Mouse (Mus musculus) erythroblast, adult 5-6 weeks (primary cell): ENCODE data around the gene Trim47. TPM values are rescaled to one million over a fixed set of nuclear protein-coding genes. Genes with fewer than 3 reads are reported as not detected.

Experiments
- ATAC-seq: replicated peaks from 2 replicates; pipeline ENCODE4 v1.8.0; 2016; ENCODE audit warnings: moderate number of reproducible peaks, mild to moderate bottlenecking, moderate TSS enrichment, inconsistent platforms; ENCODE audit not compliant: poor library complexity, low FRiP score, severe bottlenecking
- total RNA-seq, 2 experiments: library from RNA; stranded (forward) in 1 of 2; stranded (reverse) in 1 of 2; fragments of 150-400 nt in 1 of 2; fragments of 200-764, 138-1000 nt in 1 of 2; gene quantifications; 2 replicates each; pipeline versions ENCODE4 v1.2.3 to v1.2.4; 2015 to 2017; ENCODE audit warnings: low replicate concordance in 2 of 2

Gene Trim47
- total RNA-seq (2015; ENCODE audit: low replicate concordance) (1.0 and 2.5 TPM in 2 replicates), total RNA-seq (2017; ENCODE audit: low replicate concordance) (1.3 TPM in 1 of 2 replicates, not detected in the other)

DNA sequence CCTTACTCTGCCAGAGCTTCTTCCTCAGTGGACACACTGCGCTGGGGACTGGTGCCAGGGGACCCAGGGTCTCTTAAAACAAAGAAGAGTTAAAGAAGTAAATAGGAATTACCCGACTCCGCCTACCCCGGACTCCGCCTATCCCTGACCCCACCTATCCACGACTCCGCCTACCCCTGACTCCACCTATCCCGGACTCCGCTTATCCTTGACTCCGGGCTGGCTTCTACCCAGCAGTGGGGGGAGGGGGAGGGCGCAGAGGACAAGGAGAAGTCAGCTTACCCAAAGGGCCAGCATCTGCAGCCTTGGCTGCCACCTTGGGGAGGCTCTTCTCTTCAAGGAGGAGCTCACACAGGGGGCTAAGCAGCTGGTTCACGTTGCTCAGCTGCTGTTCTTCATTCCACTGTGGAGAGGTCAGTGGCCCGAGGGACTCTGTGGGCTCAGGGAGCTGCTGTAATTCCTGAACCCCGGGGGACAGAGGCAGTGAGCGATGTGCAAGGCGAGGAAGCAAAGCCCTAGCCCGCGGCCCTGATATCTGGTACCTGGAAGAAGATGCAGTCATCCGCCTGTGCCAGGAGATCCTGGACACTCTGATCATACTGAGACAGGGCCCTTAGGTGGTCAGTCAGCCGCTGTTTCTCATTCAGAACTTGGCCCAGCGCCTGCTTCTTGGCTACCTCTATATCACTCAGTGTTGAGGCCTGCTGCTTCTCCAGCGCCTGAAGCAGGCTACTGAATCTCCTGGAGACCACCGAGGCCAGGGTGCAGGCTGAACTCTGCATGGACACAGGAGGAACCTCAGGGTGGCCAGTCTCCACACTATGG lies at the start of gene Trim47:
Gene Trim47 (minus strand): TSS at position 55 of the 825 bp plus-strand sequence.
- ATAC-seq, result no peak

GRCm38 (mm10) chr11:116176010-116176409 lies 49.0 kb upstream of the Trim47 start:
- no peak for ATAC-seq

DNA sequence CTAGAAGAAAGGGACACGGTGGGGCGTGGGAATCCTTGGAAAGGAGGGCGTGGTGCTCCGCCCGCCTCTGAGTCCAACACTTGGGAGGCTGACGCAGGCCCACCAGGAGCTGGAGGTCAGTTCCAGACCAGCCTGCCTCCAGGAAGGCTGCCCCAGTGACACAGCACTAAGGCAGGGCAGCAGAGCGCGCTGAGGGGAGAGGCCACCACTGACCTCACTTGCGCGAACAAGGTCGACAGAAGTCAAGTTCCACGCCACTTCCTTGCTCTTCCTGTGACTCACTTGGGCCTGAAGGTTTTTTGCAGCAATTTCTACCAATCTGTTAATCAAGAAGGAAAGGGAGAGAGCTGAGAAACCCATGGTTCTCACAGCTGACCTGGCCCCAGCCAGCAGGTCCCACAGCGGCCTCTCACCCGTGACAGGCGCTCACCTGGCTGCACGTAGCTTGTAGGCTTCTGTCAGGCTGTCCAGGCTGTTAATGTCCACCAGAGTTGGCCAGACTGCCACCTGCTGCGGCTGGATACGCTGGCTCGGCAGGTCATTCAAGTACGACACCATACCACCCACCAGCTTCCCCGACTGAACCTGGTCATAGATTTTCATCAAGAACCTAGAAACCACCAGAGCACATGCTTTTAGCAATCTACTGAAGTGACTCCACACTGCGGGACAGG lies 47.9 kb upstream of the Trim47 start:
- ATAC-seq, result no peak

DNA sequence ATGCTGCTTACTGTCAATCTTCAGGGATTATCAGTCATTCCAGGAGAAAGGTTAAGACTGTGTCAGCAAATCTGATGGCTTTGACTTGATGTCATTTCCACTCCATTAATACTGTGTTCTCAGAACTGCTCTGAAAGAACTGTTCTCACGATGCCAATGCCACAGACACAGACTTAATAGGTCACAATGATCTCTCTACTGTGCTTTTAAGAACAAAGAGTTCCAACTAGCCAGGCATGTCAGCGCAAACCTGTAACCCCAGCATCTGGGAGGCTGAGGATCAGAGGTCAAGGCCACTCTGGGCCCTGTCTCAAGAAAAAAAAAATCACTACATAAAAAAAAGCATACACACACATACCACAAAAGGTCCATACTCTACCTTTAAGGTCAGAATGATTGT lies 44.9 kb upstream of the Trim47 start:
- no peak for ATAC-seq

- ATAC-seq, result no peak
Measured at GRCm38 (mm10) chr11:116170003-116170800, 43.2 kb upstream of the Trim47 start.

- no peak for ATAC-seq
Measured at GRCm38 (mm10) chr11:116169214-116169613, 42.2 kb upstream of the Trim47 start.

- peak; percentile 98 for ATAC-seq
Measured at GRCm38 (mm10) chr11:116167884-116168439, 41.0 kb upstream of the Trim47 start, which contains the start of gene Fbf1. Gene Fbf1, minus strand, starts transcription at chr11:116168166.

DNA sequence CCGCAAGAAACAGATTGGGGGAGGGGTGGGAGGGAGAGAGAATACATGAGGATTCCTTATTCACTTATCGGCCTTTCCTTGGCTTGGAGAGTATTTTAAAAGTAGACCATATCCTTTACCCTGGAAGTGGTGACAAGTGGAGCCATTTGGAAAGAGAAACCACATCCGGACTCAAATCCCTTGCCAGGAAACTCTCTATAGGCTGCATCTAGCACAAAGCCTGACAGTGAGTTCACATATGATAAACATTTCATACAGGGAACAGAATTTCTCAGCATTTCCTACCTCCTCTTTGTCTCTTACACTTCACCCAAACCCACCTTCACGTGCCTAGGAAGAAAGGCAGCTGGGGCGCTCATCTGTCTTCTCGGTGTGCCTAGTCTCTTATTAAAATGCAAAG lies 40.2 kb upstream of the Trim47 start:
- 0 out of 2 replicates have a peak, but pooled peaks have one; percentile 2 for ATAC-seq

DNA sequence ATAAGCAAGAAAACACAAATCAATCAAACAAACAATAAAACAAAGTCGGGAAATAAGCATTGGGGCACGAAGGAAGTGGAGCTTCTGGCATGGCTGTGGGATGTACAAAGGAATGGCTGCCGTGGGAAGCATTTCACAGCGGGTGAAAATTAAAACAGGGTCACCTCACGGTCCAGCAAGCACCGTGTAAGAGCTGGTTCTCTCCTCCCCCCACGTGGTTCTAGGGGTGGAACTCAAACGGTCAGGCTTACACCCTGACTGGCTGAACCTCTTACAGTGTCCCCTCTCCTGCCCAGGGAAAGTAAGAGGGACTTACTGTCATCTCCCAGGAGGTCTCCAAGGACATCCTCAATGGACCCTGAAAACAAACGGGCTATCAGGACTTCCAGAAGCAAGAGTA lies 36.0 kb upstream of the Trim47 start:
- ATAC-seq, result no peak

- ATAC-seq, result no peak
Measured at GRCm38 (mm10) chr11:116162146-116162545, 35.1 kb upstream of the Trim47 start.

GRCm38 (mm10) chr11:116161312-116161711 lies 34.3 kb upstream of the Trim47 start:
- ATAC-seq, result no peak

DNA sequence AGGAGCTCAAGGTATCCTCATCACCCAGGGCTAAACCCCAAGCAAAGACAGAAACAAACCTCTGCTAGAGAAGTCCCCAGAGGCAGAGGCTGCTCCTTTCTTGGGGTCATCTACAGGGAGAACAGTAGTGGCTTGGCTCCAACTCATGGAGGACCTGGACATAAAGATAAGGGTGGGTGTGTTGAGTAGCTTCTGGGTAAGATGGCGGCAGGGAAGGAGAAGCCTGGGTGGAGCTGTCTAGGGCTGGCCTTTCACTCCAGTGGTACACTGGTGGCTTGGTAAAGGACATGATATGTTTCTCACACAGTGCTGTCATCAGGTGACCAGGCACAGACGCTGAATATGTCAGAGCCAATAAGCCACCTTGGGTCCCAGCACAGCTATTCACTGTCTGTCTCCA lies 23.9 kb upstream of the Trim47 start:
- ATAC-seq, result peak; percentile 81

DNA sequence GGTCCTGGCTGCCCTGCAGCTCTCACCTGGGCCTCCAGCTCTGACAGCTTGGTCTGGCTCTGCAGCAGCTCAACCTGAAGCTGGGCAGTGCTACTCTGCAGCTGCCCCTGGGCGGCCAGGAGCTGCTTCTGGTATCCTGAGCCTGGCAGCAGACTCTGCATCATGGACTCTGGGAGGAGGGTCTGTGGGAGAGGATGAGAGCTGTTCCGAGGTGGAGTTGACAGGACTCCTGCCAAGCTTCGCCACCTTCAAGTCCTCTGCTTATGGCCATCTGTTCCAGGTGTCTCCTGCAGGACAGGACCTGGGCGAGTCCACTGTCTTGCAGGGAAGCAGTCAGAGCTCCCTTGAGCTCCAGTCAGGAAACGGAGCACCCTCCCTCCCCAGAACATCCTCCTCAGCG lies 22.3 kb upstream of the Trim47 start:
- ATAC-seq, result no peak

- no peak for ATAC-seq
Measured at GRCm38 (mm10) chr11:116148761-116149221, 21.8 kb upstream of the Trim47 start.

GRCm38 (mm10) chr11:116146294-116146985 lies 19.4 kb upstream of the Trim47 start:
- no peak for ATAC-seq

GRCm38 (mm10) chr11:116145481-116146293 lies 18.7 kb upstream of the Trim47 start:
- no peak for ATAC-seq

- peak; percentile 22 for ATAC-seq
Measured at GRCm38 (mm10) chr11:116143468-116143867, 16.5 kb upstream of the Trim47 start.

- ATAC-seq, result peak; percentile 60
Measured at GRCm38 (mm10) chr11:116142211-116142991, 15.4 kb upstream of the Trim47 start.
